Mouse (Mus musculus): ENCODE results near the gene Ctsg. TPM values are rescaled to one million over a fixed set of nuclear protein-coding genes. Genes with fewer than 3 reads are reported as not detected.

The Ctsg gene
- polyA plus RNA-seq, 1 experiment from 2014 or later, result not detected

Small RNA genes lying within 50 kb of the gene (microRNA-seq; reads per million reads assigned to microRNA genes)
- gene Mir6949, result not detected

Other genes with a start within 250 kb of the Ctsg start
- 5.8 and 10.2 TPM in 2 replicates for gene Nynrin, start 248.6 kb downstream of the Ctsg start, polyA plus RNA-seq (2014; fragmentation: Nextera tagmentation; extraction: Ambion mirVana)
- gene Cbln3, start 218.2 kb downstream of the Ctsg start, polyA plus RNA-seq (2014; fragmentation: Nextera tagmentation; extraction: Ambion mirVana), result 0.24 and 0.91 TPM in 2 replicates
- 5.9 and 7.3 TPM in 2 replicates for gene Khnyn, start 217.6 kb downstream of the Ctsg start, polyA plus RNA-seq (2014; fragmentation: Nextera tagmentation; extraction: Ambion mirVana)
- 138 and 163 TPM in 2 replicates for gene Sdr39u1, start 202.3 kb downstream of the Ctsg start, polyA plus RNA-seq (2014; fragmentation: Nextera tagmentation; extraction: Ambion mirVana)
- gene Cma1, start 157.9 kb downstream of the Ctsg start, polyA plus RNA-seq (2014; fragmentation: Nextera tagmentation; extraction: Ambion mirVana), result not detected in 2 replicates
- not detected in 2 replicates for gene Cma2, start 151.6 kb downstream of the Ctsg start, polyA plus RNA-seq (2014; fragmentation: Nextera tagmentation; extraction: Ambion mirVana)
- gene Mcpt1, start 84.6 kb downstream of the Ctsg start, polyA plus RNA-seq (2014; fragmentation: Nextera tagmentation; extraction: Ambion mirVana), result not detected in 2 replicates
- gene Mcpt9, start 72.1 kb downstream of the Ctsg start, polyA plus RNA-seq (2014; fragmentation: Nextera tagmentation; extraction: Ambion mirVana), result not detected in 2 replicates
- gene Mcpt2, start 60.5 kb downstream of the Ctsg start, polyA plus RNA-seq (2014; fragmentation: Nextera tagmentation; extraction: Ambion mirVana), result not detected in 2 replicates
- not detected in 2 replicates for gene Mcpt4, start 40.3 kb downstream of the Ctsg start, polyA plus RNA-seq (2014; fragmentation: Nextera tagmentation; extraction: Ambion mirVana)
- not detected in 2 replicates for gene Mcpt8, start 17.3 kb downstream of the Ctsg start, polyA plus RNA-seq (2014; fragmentation: Nextera tagmentation; extraction: Ambion mirVana)
- not detected in 2 replicates for gene Gzme, start 18.1 kb upstream of the Ctsg start, polyA plus RNA-seq (2014; fragmentation: Nextera tagmentation; extraction: Ambion mirVana)
- not detected in 2 replicates for gene Gzmd, start 30.0 kb upstream of the Ctsg start, polyA plus RNA-seq (2014; fragmentation: Nextera tagmentation; extraction: Ambion mirVana)
- not detected in 2 replicates for gene Gzmg, start 57.0 kb upstream of the Ctsg start, polyA plus RNA-seq (2014; fragmentation: Nextera tagmentation; extraction: Ambion mirVana)
- gene Gzmn, start 72.0 kb upstream of the Ctsg start, polyA plus RNA-seq (2014; fragmentation: Nextera tagmentation; extraction: Ambion mirVana), result not detected in 2 replicates
- gene Gzmf, start 108.8 kb upstream of the Ctsg start, polyA plus RNA-seq (2014; fragmentation: Nextera tagmentation; extraction: Ambion mirVana), result not detected in 2 replicates
- gene Gzmc, start 132.1 kb upstream of the Ctsg start, polyA plus RNA-seq (2014; fragmentation: Nextera tagmentation; extraction: Ambion mirVana), result not detected in 2 replicates
- not detected in 2 replicates for gene Gzmb, start 159.7 kb upstream of the Ctsg start, polyA plus RNA-seq (2014; fragmentation: Nextera tagmentation; extraction: Ambion mirVana)